Mouse (Mus musculus) kidney, embryonic 14.5 days (tissue): ENCODE measurements at regions not wholly inside any gene's neighbourhood (a gene's known extent, or its start where the extent isn't known, plus 50 kb on each side); places are given as distances from the start of the nearest gene placed in this dataset.

Experiments used
- ATAC-seq: fragments of 200-750 bp; cut with Nextera tagmentation; 2 replicates; pipeline ENCODE4 v1.8.0; 2017; ENCODE audit warnings: moderate number of reproducible peaks, mild to moderate bottlenecking, moderate TSS enrichment, moderate library complexity; ENCODE audit not compliant: low FRiP score, low TSS enrichment
- H3K27ac ChIP-seq: fragments of 300-500 bp; sonication (generic); 2 replicates; pipeline ENCODE4 v1.5.1; 2014; ENCODE audit warnings: low read depth, mild to moderate bottlenecking, low read length, moderate library complexity, mixed read lengths
- H3K27me3 ChIP-seq: fragments of 300-500 bp; sonication (generic); 2 replicates; pipeline ENCODE4 v1.6.1; 2014; ENCODE audit warnings: mild to moderate bottlenecking, low read length; ENCODE audit not compliant: control insufficient read depth, insufficient read depth
- H3K36me3 ChIP-seq: fragments of 300-500 bp; sonication (generic); 2 replicates; pipeline ENCODE4 v1.6.1; 2014; ENCODE audit warnings: low read length, mixed read lengths; ENCODE audit not compliant: control insufficient read depth, insufficient read depth
- H3K4me1 ChIP-seq: fragments of 300-500 bp; sonication (generic); 2 replicates; pipeline ENCODE4 v1.6.1; 2014; ENCODE audit warnings: low read length, mixed read lengths; ENCODE audit not compliant: control insufficient read depth, insufficient read depth
- H3K4me2 ChIP-seq: fragments of 300-500 bp; sonication (generic); replicated peaks from 2 replicates; pipeline ENCODE4 v1.6.1; 2014; ENCODE audit warnings: low read depth, mild to moderate bottlenecking, low read length
- H3K4me3 ChIP-seq: fragments of 300-500 bp; sonication (generic); 2 replicates; pipeline ENCODE4 v1.5.1; 2014; ENCODE audit warnings: mild to moderate bottlenecking, low read length
- H3K9ac ChIP-seq: fragments of 300-500 bp; sonication (generic); 2 replicates; pipeline ENCODE4 v1.6.1; 2014; ENCODE audit warnings: low read depth, mild to moderate bottlenecking, low read length, moderate library complexity
- H3K9me3 ChIP-seq: fragments of 300-500 bp; sonication (generic); 2 replicates; pipeline ENCODE4 v1.6.1; 2016; ENCODE audit warnings: low read length; ENCODE audit not compliant: control insufficient read depth
- WGBS: fragments of 180-500 bp; shearing (Covaris S2); extraction: QIAGEN DNeasy Blood & Tissue Kit; methylation state at CpG from one replicate; pipeline ENCODE4 v1.1.7; 2014; 5-methylcytosine and 5-hydroxymethylcytosine counted together

- Histone ChIP-seq H3K4me3 (no peak overlapping the region), H3K27ac (no peak overlapping the region), H3K9ac (no peak overlapping the region), H3K4me1 (no peaks in the 10 kb centered on the region), H3K27me3 (no peaks in the 10 kb centered on the region), H3K36me3 (no peaks in the 10 kb centered on the region), H3K4me2 (no peak overlapping the region), H3K9me3 (no peaks in the 10 kb centered on the region)
- ATAC-seq = no peak
- 88% methylated on average over 2 of the region's 2 CpGs for WGBS
Observed at GRCm38 (mm10) chr13:83126438-83126837, 377.4 kb upstream of the Mef2c start.

GRCm38 (mm10) chr13:83131129-83131981, 372.5 kb upstream of the Mef2c start:
- H3K27ac ChIP-seq = no peak overlapping the region
- H3K4me2 ChIP-seq = no peak overlapping the region
- no peaks in the 10 kb centered on the region for H3K4me1 ChIP-seq
- no peaks in the 10 kb centered on the region for H3K27me3 ChIP-seq
- H3K4me3 ChIP-seq = no peak overlapping the region
- H3K36me3 ChIP-seq = no peaks in the 10 kb centered on the region
- ATAC-seq = no peak
- no peak overlapping the region for H3K9ac ChIP-seq
- no peaks in the 10 kb centered on the region for H3K9me3 ChIP-seq
- WGBS = 56% methylated on average over 7 of the region's 7 CpGs

GRCm38 (mm10) chr13:83131982-83132354, 371.9 kb upstream of the Mef2c start:
- Histone ChIP-seq H3K4me1 (no peaks in the 10 kb centered on the region), H3K27me3 (no peaks in the 10 kb centered on the region), H3K4me2 (no peak overlapping the region), H3K9me3 (no peaks in the 10 kb centered on the region), H3K27ac (no peak overlapping the region), H3K36me3 (no peaks in the 10 kb centered on the region), H3K9ac (no peak overlapping the region), H3K4me3 (no peak overlapping the region)
- ATAC-seq = no peak
- 86% methylated on average over 1 of the region's 1 CpGs for WGBS

- no peak overlapping the region for H3K27ac ChIP-seq
- H3K4me2 ChIP-seq = no peak overlapping the region
- ATAC-seq = no peak
- no peaks in the 10 kb centered on the region for H3K4me1 ChIP-seq
- no peaks in the 10 kb centered on the region for H3K9me3 ChIP-seq
- H3K4me3 ChIP-seq = no peak overlapping the region
- no peaks in the 10 kb centered on the region for H3K36me3 ChIP-seq
- H3K9ac ChIP-seq = no peak overlapping the region
- H3K27me3 ChIP-seq = no peaks in the 10 kb centered on the region
- 77% methylated on average over 7 of the region's 7 CpGs for WGBS
Observed at GRCm38 (mm10) chr13:83132671-83133638, 370.9 kb upstream of the Mef2c start.

- no peak overlapping the region for H3K4me3 ChIP-seq
- H3K4me1 ChIP-seq = no peaks in the 10 kb centered on the region
- 57% methylated on average over 3 of the region's 3 CpGs for WGBS
- H3K27ac ChIP-seq = no peak overlapping the region
- no peaks in the 10 kb centered on the region for H3K27me3 ChIP-seq
- H3K4me2 ChIP-seq = no peak overlapping the region
- no peak for ATAC-seq
- no peaks in the 10 kb centered on the region for H3K9me3 ChIP-seq
- no peak overlapping the region for H3K9ac ChIP-seq
- no peaks in the 10 kb centered on the region for H3K36me3 ChIP-seq
Observed at GRCm38 (mm10) chr13:83143316-83143715, 360.5 kb upstream of the Mef2c start.

GRCm38 (mm10) chr13:83154626-83155124, 349.2 kb upstream of the Mef2c start:
- Histone ChIP-seq H3K9me3 (no peaks in the 10 kb centered on the region), H3K36me3 (no peaks in the 10 kb centered on the region), H3K27ac (no peak overlapping the region), H3K9ac (no peak overlapping the region), H3K27me3 (no peaks in the 10 kb centered on the region), H3K4me2 (no peak overlapping the region), H3K4me3 (no peak overlapping the region), H3K4me1 (no peaks in the 10 kb centered on the region)
- WGBS = 77% methylated on average over 1 of the region's 1 CpGs
- no peak for ATAC-seq

GRCm38 (mm10) chr13:83159969-83160368, 343.9 kb upstream of the Mef2c start:
- no peak overlapping the region for H3K27ac ChIP-seq
- H3K4me3 ChIP-seq = no peak overlapping the region
- ATAC-seq = no peak
- no peaks in the 10 kb centered on the region for H3K4me1 ChIP-seq
- no peak overlapping the region for H3K9ac ChIP-seq
- H3K36me3 ChIP-seq = no peaks in the 10 kb centered on the region
- H3K4me2 ChIP-seq = no peak overlapping the region
- WGBS = 59% methylated on average over 2 of the region's 2 CpGs
- H3K9me3 ChIP-seq = no peaks in the 10 kb centered on the region
- H3K27me3 ChIP-seq = no peaks in the 10 kb centered on the region

- no peaks in the 10 kb centered on the region for H3K4me1 ChIP-seq
- no peaks in the 10 kb centered on the region for H3K9me3 ChIP-seq
- no peaks in the 10 kb centered on the region for H3K27me3 ChIP-seq
- no peak overlapping the region for H3K9ac ChIP-seq
- no peak overlapping the region for H3K4me3 ChIP-seq
- ATAC-seq = no peak
- no peak overlapping the region for H3K27ac ChIP-seq
- WGBS = 82% methylated on average over 4 of the region's 4 CpGs
- H3K36me3 ChIP-seq = no peaks in the 10 kb centered on the region
- no peak overlapping the region for H3K4me2 ChIP-seq
Observed at GRCm38 (mm10) chr13:83162761-83163160, 341.1 kb upstream of the Mef2c start.

GRCm38 (mm10) chr13:83175086-83175485, 328.7 kb upstream of the Mef2c start:
- no peaks in the 10 kb centered on the region for H3K27me3 ChIP-seq
- H3K9ac ChIP-seq = no peak overlapping the region
- H3K27ac ChIP-seq = no peak overlapping the region
- no peak for ATAC-seq
- WGBS = 85% methylated on average over 2 of the region's 2 CpGs
- H3K4me2 ChIP-seq = no peak overlapping the region
- H3K9me3 ChIP-seq = no peaks in the 10 kb centered on the region
- H3K4me1 ChIP-seq = no peaks in the 10 kb centered on the region
- no peak overlapping the region for H3K4me3 ChIP-seq
- no peaks in the 10 kb centered on the region for H3K36me3 ChIP-seq
